Mouse (Mus musculus): ENCODE data around the gene Bglap3.

DNA sequence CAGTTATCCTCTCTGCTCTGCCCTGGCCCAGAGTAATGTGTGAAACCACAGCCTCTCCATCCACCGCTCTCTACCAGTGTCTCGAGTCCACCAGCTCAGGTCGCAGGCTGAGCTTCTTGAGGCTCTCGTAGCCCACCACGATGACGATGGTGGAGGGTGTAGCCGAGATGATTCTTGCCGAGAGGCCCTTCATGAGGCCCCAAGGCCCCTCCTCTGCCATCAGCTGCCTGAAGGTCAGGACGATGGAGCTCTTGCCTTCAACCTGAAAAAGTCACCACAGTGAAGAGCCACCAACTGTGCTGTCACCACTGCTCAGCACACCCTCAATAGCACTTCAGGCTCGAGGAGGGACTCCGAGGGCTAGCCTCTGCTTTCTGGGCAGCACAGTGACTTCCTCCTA is 40.1 kb upstream of the Bglap3 start:
- no peak for TF ChIP-seq CTCF (IDR thresholded peaks at IDR 0.05; ENCODE audit: control insufficient read depth, insufficient read depth, insufficient replicate concordance, low read depth, low read length)
- TF ChIP-seq POLR2A (IDR thresholded peaks at IDR 0.05; ENCODE audit: control insufficient read depth, low read depth, low read length), result no peak
